Mouse (Mus musculus) CH12.LX (cell line): ENCODE measurements around the gene Ptms. TPM values are rescaled to one million over a fixed set of nuclear protein-coding genes. Genes with fewer than 3 reads are reported as not detected.
A peak's percentile ranks its signal among the peaks of the same experiment; 100 is the strongest.

Source experiments
- DNase-seq: peaks from one replicate; pipeline ENCODE4 v3.0.0-alpha.2; 2013; ENCODE audit errors: extremely low read depth
- H3K27ac ChIP-seq: 2 replicates; pipeline ENCODE4 v1.5.1; 2012; ENCODE audit warnings: low read depth, mild to moderate bottlenecking, control low read depth, moderate library complexity; ENCODE audit not compliant: insufficient read depth
- H3K27me3 ChIP-seq: replicated peaks from 2 replicates; pipeline ENCODE3; 2012; ENCODE audit warnings: inconsistent platforms
- H3K36me3 ChIP-seq, 2 experiments: replicated peaks in 1 of 2; 2 replicates each; pipeline versions ENCODE3 to v1.6.1; 2012; ENCODE audit warnings: inconsistent platforms in 1 of 2, low read length in 1 of 2, mild to moderate bottlenecking in 1 of 2, mixed read lengths in 1 of 2, moderate library complexity in 1 of 2; ENCODE audit not compliant: control insufficient read depth in 1 of 2, insufficient read depth in 1 of 2
- H3K4me1 ChIP-seq, 2 experiments: 2 replicates each; pipeline ENCODE4 v1.6.1; 2012; ENCODE audit warnings: inconsistent platforms in 1 of 2, moderate library complexity in 1 of 2; ENCODE audit not compliant: insufficient read depth in 2 of 2, control insufficient read depth in 1 of 2
- H3K4me2 ChIP-seq: 2 replicates; pipeline ENCODE4 v1.6.1; 2012; ENCODE audit warnings: low read depth, mild to moderate bottlenecking, control low read depth; ENCODE audit not compliant: poor library complexity, insufficient read depth, severe bottlenecking
- H3K4me3 ChIP-seq, 3 experiments: fragments of 150-350 bp in 1 of 3; sonication (generic) in 1 of 3; replicated peaks in 1 of 3; 2 replicates each; pipeline versions ENCODE3 to v1.5.1; 2011 to 2012; ENCODE audit warnings: low read depth in 2 of 3, low read length in 2 of 3, mild to moderate bottlenecking in 2 of 3, moderate library complexity in 2 of 3, control low read depth in 1 of 3, improper control_type of control experiment in 1 of 3, inconsistent platforms in 1 of 3, mixed read lengths in 1 of 3; ENCODE audit not compliant: poor library complexity in 1 of 3
- H3K79me2 ChIP-seq: replicated peaks from 2 replicates; pipeline ENCODE4 v1.6.1; 2012; ENCODE audit warnings: mild to moderate bottlenecking, moderate library complexity; ENCODE audit not compliant: control insufficient read depth, poor library complexity, insufficient read depth, severe bottlenecking; ENCODE audit errors: extremely low read depth
- H3K9ac ChIP-seq: 2 replicates; pipeline ENCODE4 v1.6.1; 2012; ENCODE audit warnings: low read depth, mild to moderate bottlenecking, control low read depth, moderate library complexity; ENCODE audit not compliant: insufficient read depth
- H3K9me3 ChIP-seq: replicated peaks from 2 replicates; pipeline ENCODE3; 2012; ENCODE audit warnings: low read length, inconsistent platforms, mixed read lengths
- CTCF ChIP-seq, 2 experiments: IDR thresholded peaks in 1 of 2; conservative IDR thresholded peaks in 1 of 2; 2 replicates each; pipeline ENCODE4 v1.5.1; 2011 to 2012; ENCODE audit warnings: low read depth in 2 of 2, low read length in 2 of 2, improper control_type of control experiment in 1 of 2, inconsistent platforms in 1 of 2, mild to moderate bottlenecking in 1 of 2, moderate library complexity in 1 of 2
- E2F4 ChIP-seq: IDR thresholded peaks from 2 replicates; pipeline ENCODE4 v1.6.1; 2011; ENCODE audit warnings: low read depth, low read length, improper control_type of control experiment; ENCODE audit not compliant: insufficient replicate concordance
- ELF1 ChIP-seq: IDR thresholded peaks from 2 replicates; pipeline ENCODE4 v1.6.1; 2014; ENCODE audit warnings: low read depth, mild to moderate bottlenecking, inconsistent platforms, low read length, improper control_type of control experiment
- EP300 ChIP-seq: IDR thresholded peaks from 2 replicates; pipeline ENCODE4 v1.6.1; 2011; ENCODE audit warnings: low read length, improper control_type of control experiment
- ETS1 ChIP-seq: conservative IDR thresholded peaks from 2 replicates; pipeline ENCODE4 v1.6.1; 2012; ENCODE audit warnings: low read depth, mild to moderate bottlenecking, inconsistent platforms, low read length, improper control_type of control experiment, moderate library complexity
- HCFC1 ChIP-seq: IDR thresholded peaks from 2 replicates; pipeline ENCODE4 v1.6.1; 2012; ENCODE audit warnings: low read depth, mild to moderate bottlenecking, inconsistent platforms, low read length, improper control_type of control experiment
- IRF4 ChIP-seq: IDR thresholded peaks from 2 replicates; pipeline ENCODE4 v1.6.1; 2014; ENCODE audit warnings: low read depth, mild to moderate bottlenecking, inconsistent platforms, low read length, improper control_type of control experiment
- JUND ChIP-seq: conservative IDR thresholded peaks from 2 replicates; pipeline ENCODE4 v1.6.1; 2011; ENCODE audit warnings: low read depth, low read length, improper control_type of control experiment
- KAT2A ChIP-seq: IDR thresholded peaks from 2 replicates; pipeline ENCODE4 v1.6.1; 2012; ENCODE audit warnings: low read length, improper control_type of control experiment, inconsistent platforms; ENCODE audit not compliant: insufficient replicate concordance
- MAFK ChIP-seq: IDR thresholded peaks from 2 replicates; pipeline ENCODE4 v1.6.1; 2011; ENCODE audit warnings: low read length, improper control_type of control experiment; ENCODE audit not compliant: insufficient replicate concordance
- MXI1 ChIP-seq: IDR thresholded peaks from 2 replicates; pipeline ENCODE4 v1.6.1; 2011; ENCODE audit warnings: mild to moderate bottlenecking, low read depth, low read length, improper control_type of control experiment
- MYC ChIP-seq: IDR thresholded peaks from 2 replicates; pipeline ENCODE4 v1.6.1; 2011; ENCODE audit warnings: low read depth, mild to moderate bottlenecking, improper control_type of control experiment, low read length
- NELFE ChIP-seq: IDR thresholded peaks from 2 replicates; pipeline ENCODE4 v1.6.1; 2011; ENCODE audit warnings: low read depth, low read length, improper control_type of control experiment
- PAX5 ChIP-seq: IDR thresholded peaks from 2 replicates; pipeline ENCODE4 v1.6.1; 2012; ENCODE audit warnings: low read length, inconsistent platforms, mixed read lengths
- POLR2A ChIP-seq: IDR thresholded peaks from 2 replicates; pipeline ENCODE4 v1.6.1; 2011; ENCODE audit warnings: low read depth, mild to moderate bottlenecking, improper control_type of control experiment, low read length
- RAD21 ChIP-seq: IDR thresholded peaks from 2 replicates; pipeline ENCODE4 v1.6.1; 2011; ENCODE audit warnings: low read depth, mild to moderate bottlenecking, low read length, improper control_type of control experiment, moderate library complexity
- SIN3A ChIP-seq: IDR thresholded peaks from 2 replicates; pipeline ENCODE4 v1.6.1; 2012; ENCODE audit warnings: low read length, improper control_type of control experiment, inconsistent platforms
- TCF12 ChIP-seq: IDR thresholded peaks from 2 replicates; pipeline ENCODE4 v1.6.1; 2014; ENCODE audit warnings: low read depth, mild to moderate bottlenecking, inconsistent platforms, low read length, improper control_type of control experiment
- USF1 ChIP-seq: IDR thresholded peaks from 2 replicates; pipeline ENCODE4 v1.6.1; 2014; ENCODE audit warnings: low read depth, mild to moderate bottlenecking, inconsistent platforms, low read length, improper control_type of control experiment
- USF2 ChIP-seq: conservative IDR thresholded peaks from 2 replicates; pipeline ENCODE4 v1.6.1; 2011; ENCODE audit warnings: low read depth, low read length, improper control_type of control experiment
- ZC3H11A ChIP-seq: IDR thresholded peaks from 2 replicates; pipeline ENCODE4 v1.6.1; 2012; ENCODE audit warnings: low read depth, mild to moderate bottlenecking, inconsistent platforms, low read length, improper control_type of control experiment
- ZMIZ1 ChIP-seq: IDR thresholded peaks from 2 replicates; pipeline ENCODE4 v1.6.1; 2012; ENCODE audit warnings: low read depth, mild to moderate bottlenecking, inconsistent platforms, low read length, improper control_type of control experiment
- dilution Hi-C: fragments of 300-500 bp; cut with MboI; formaldehyde crosslinking; loops from 2 replicates; pipeline ENCODE4 v1.14.3; 2020; ENCODE audit warnings: low sequenced_read_pairs; ENCODE audit not compliant: extremely low pct_unique_long_range_greater_than_20kb, extremely low pct_ligation_motif_present
- in situ Hi-C: fragments of 300-500 bp; cut with MboI; formaldehyde crosslinking; loops from 3 replicates; pipeline ENCODE4 v1.14.3; 2019; ENCODE audit warnings: low sequenced_read_pairs, low pct_ligation_motif_present, low pct_unique_long_range_greater_than_20kb, mixed read lengths
- polyA plus RNA-seq: library from polyadenylated mRNA; unstranded; fragments of >175 nt; gene quantifications from 2 replicates; pipeline ENCODE4 v1.2.1, GENCODE M21; 2012; ENCODE audit warnings: low read depth; ENCODE audit not compliant: insufficient read length
- total RNA-seq, 2 experiments: library from RNA; depleted of rRNA; stranded (reverse); fragments of 300-350 nt in 1 of 2; fragments of >200 nt in 1 of 2; gene quantifications; 2 replicates each; pipeline ENCODE4 v1.2.3; 2012 to 2014

The Ptms gene
- total and polyA plus RNA-seq, 3 experiments = 7.0 to 99.6 (median 12.8) TPM

- in situ Hi-C loops = loop anchor here (10.0 kb wide), 1 partner anchor 88 kb away; the partner anchor contains the start of gene Gnb3
- H3K36me3 ChIP-seq = peaks cover 34 to 46% of the 10 kb centered on the region in 2 experiments
- peak overlapping the region; percentile 59 for H3K4me2 ChIP-seq
- no peak overlapping the region for H3K27ac ChIP-seq
- no peak for DNase-seq
- peaks cover 5 to 18% of the 10 kb centered on the region in 2 experiments for H3K4me1 ChIP-seq
- dilution Hi-C loops = no loop called here
- H3K27me3 ChIP-seq = no peaks in the 10 kb centered on the region
- no peak for TF ChIP-seq JUND
- no peak for TF ChIP-seq EP300
- TF ChIP-seq KAT2A = no peak
- no peak for TF ChIP-seq IRF4
- TF ChIP-seq RAD21 = no peak
- TF ChIP-seq NELFE = no peak
- peak overlapping the region; percentile 96 for H3K9ac ChIP-seq
- peaks cover 14% of the 10 kb centered on the region for H3K79me2 ChIP-seq
- peak overlapping the region; percentile 76 to 99 (median 95) for H3K4me3 ChIP-seq
- peaks cover 2% of the 10 kb centered on the region for H3K9me3 ChIP-seq
Observed at GRCm38 (mm10) chr6:124932314-124932695, 12.4 kb upstream of the Ptms start.

DNA sequence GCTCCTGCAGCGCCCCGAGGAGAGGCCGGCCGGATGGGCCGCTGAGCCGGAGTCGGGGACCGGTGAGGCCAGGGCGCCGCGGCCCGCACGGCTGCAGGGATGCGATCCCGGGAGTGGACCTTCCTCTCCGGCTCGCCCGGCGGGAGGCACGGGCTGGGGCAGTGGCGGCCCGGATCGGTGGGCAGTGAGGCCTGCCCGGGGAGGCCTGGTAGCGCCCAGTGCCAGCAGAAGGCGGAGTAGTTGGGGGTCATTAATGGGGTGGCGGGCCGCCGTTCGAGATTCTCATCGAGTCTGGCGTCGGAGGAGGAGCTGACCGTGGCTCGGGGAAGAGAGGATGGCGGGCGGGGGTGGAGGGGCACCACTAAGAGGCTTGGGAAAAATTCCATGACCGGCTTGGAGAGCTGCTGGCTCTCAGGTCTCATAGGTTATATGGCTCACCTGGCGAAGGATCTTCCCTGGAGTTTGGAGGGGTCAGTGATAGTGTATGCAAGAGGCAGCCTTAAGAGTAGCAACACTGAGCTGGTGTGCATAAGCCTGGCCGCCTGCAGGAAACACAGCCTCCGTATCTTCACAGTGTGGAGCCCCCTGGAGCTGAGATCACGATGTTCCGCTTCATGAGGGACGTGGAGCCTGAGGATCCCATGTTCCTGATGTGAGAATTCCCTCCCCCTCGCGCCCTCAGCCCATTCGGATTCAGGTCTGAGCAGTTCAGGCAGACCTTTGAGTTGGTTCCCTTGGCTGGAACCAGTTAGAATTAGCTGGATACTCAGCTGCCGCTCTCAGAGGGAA, 11.8 kb upstream of the Ptms start:
- H3K9ac ChIP-seq = peak overlapping the region; percentile 96
- H3K27ac ChIP-seq = peak overlapping the region; percentile 72
- DNase-seq = peak; percentile 29
- H3K4me2 ChIP-seq = peak overlapping the region; percentile 59
- TF ChIP-seq SIN3A = peak; percentile 63
- TF ChIP-seq CTCF (conservative IDR thresholded peaks at IDR 0.05 in 1 of 2, IDR thresholded peaks at IDR 0.05 in 1 of 2; ENCODE audit: low read depth in 2 of 2, low read length in 2 of 2) = peak in 1 of 2 experiments; percentile 30; a peak in 1 of 4 replicates
- no peak for TF ChIP-seq MYC
- peaks cover 5 to 18% of the 10 kb centered on the region in 2 experiments for H3K4me1 ChIP-seq
- H3K9me3 ChIP-seq = peaks cover 2% of the 10 kb centered on the region
- in situ Hi-C loops = loop anchor here (10.0 kb wide), 1 partner anchor 87 kb away; the partner anchor contains the start of gene Gnb3
- peak overlapping the region; percentile 76 to 99 (median 95) for H3K4me3 ChIP-seq
- no peaks in the 10 kb centered on the region for H3K27me3 ChIP-seq
- dilution Hi-C loops = no loop called here
- peaks cover 34 to 40% of the 10 kb centered on the region in 2 experiments for H3K36me3 ChIP-seq
- H3K79me2 ChIP-seq = peaks cover 14% of the 10 kb centered on the region

- Histone ChIP-seq H3K27me3 (no peaks in the 10 kb centered on the region), H3K79me2 (peaks cover 14% of the 10 kb centered on the region), H3K4me2 (peak within 1 kb of the TSS; percentile 83), H3K27ac (peak within 1 kb of the TSS; percentile 72), H3K36me3 (peaks cover 27 to 33% of the 10 kb centered on the region in 2 experiments), H3K9ac (peak within 1 kb of the TSS; percentile 96), H3K4me3 (peak within 1 kb of the TSS; percentile 76 to 99 (median 95)), H3K4me1 (peaks cover 5 to 18% of the 10 kb centered on the region in 2 experiments), H3K9me3 (peaks cover 2% of the 10 kb centered on the region)
- dilution Hi-C loops (no loop called here), in situ Hi-C loops (loop anchor here (10.0 kb wide), 1 partner anchor 86 kb away; the partner anchor contains the start of gene Gnb3)
- peak; percentile 95 for DNase-seq
- TF ChIP-seq TCF12 (peak; percentile 78), ELF1 (peak; percentile 76), USF2 (no peak), MAFK (no peak), E2F4 (no peak), ZC3H11A (peak; percentile 36; the same call in 1 of the 2 replicates), USF1 (no peak), ZMIZ1 (peak; percentile 88), PAX5 (no peak), IRF4 (peak; percentile 49; the same call in 1 of the 2 replicates), POLR2A (peak; percentile 85), MXI1 (peak; percentile 63), HCFC1 (peak; percentile 68), ETS1 (no peak; the same call in 1 of the 2 replicates), RAD21 (peak; percentile 86)
Observed at GRCm38 (mm10) chr6:124930754-124931524, 11.0 kb upstream of the Ptms start, which contains the start of gene Mlf2. TSS of gene Mlf2 (plus strand) at chr6:124931386.
